Mouse (Mus musculus): ENCODE measurements at regions not wholly inside any gene's neighbourhood (a gene's known extent, or its start where the extent isn't known, plus 50 kb on each side); places are given as distances from the start of the nearest gene placed in this dataset.

GRCm38 (mm10) chr4:131329398-131329797 is 385.2 kb downstream of the Matn1 start:
- intact Hi-C loops (cut with DNase I; ENCODE audit: low total_unique reads) = no loop called here
- no peak for DNase-seq

GRCm38 (mm10) chr4:131331646-131332045 is 387.5 kb downstream of the Matn1 start:
- intact Hi-C loops (cut with DNase I; ENCODE audit: low total_unique reads) = no loop called here
- DNase-seq = no peak

- intact Hi-C loops (cut with DNase I; ENCODE audit: low total_unique reads) = no loop called here
- no peak for DNase-seq
Observed at GRCm38 (mm10) chr4:131336801-131337200, 392.6 kb downstream of the Matn1 start.

GRCm38 (mm10) chr4:131340993-131341695 is 397.0 kb downstream of the Matn1 start:
- intact Hi-C loops (cut with DNase I; ENCODE audit: low total_unique reads) = no loop called here
- no peak for DNase-seq

- intact Hi-C loops (cut with DNase I; ENCODE audit: low total_unique reads) = no loop called here
- DNase-seq = no peak
Observed at GRCm38 (mm10) chr4:131346727-131347126, 402.5 kb downstream of the Matn1 start.

- no peak for DNase-seq
- intact Hi-C loops (cut with DNase I; ENCODE audit: low total_unique reads) = no loop called here
Observed at GRCm38 (mm10) chr4:131350268-131350667, 406.1 kb downstream of the Matn1 start.

GRCm38 (mm10) chr4:131354908-131355307 is 410.7 kb downstream of the Matn1 start:
- intact Hi-C loops (cut with DNase I; ENCODE audit: low total_unique reads) = no loop called here
- DNase-seq = no peak

GRCm38 (mm10) chr4:131355526-131355991 is 411.4 kb downstream of the Matn1 start:
- DNase-seq = no peak
- intact Hi-C loops (cut with DNase I; ENCODE audit: low total_unique reads) = no loop called here

GRCm38 (mm10) chr4:131356316-131356715 is 412.1 kb downstream of the Matn1 start:
- intact Hi-C loops (cut with DNase I; ENCODE audit: low total_unique reads) = no loop called here
- no peak for DNase-seq

- intact Hi-C loops (cut with DNase I; ENCODE audit: low total_unique reads) = loop anchor here (10.0 kb wide), 1 partner anchor 108 kb away; no protein-coding TSS in a partner anchor
- DNase-seq = no peak
Observed at GRCm38 (mm10) chr4:131363030-131363429, 418.8 kb downstream of the Matn1 start.

- DNase-seq = peak; percentile 25
- intact Hi-C loops (cut with DNase I; ENCODE audit: low total_unique reads) = loop anchor here (10.0 kb wide), 1 partner anchor 110 kb away; no protein-coding TSS in a partner anchor
Observed at GRCm38 (mm10) chr4:131364671-131365252, 420.6 kb downstream of the Matn1 start.

- intact Hi-C loops (cut with DNase I; ENCODE audit: low total_unique reads) = loop anchor here (10.0 kb wide), 1 partner anchor 111 kb away; no protein-coding TSS in a partner anchor
- DNase-seq = no peak
Observed at GRCm38 (mm10) chr4:131366006-131366405, 421.8 kb downstream of the Matn1 start.

GRCm38 (mm10) chr4:131366656-131367055 is 422.5 kb downstream of the Matn1 start:
- DNase-seq = no peak
- intact Hi-C loops (cut with DNase I; ENCODE audit: low total_unique reads) = loop anchor here (10.0 kb wide), 1 partner anchor 112 kb away; no protein-coding TSS in a partner anchor

GRCm38 (mm10) chr4:131372517-131372916 is 428.3 kb downstream of the Matn1 start:
- no peak for DNase-seq
- intact Hi-C loops (cut with DNase I; ENCODE audit: low total_unique reads) = no loop called here

- intact Hi-C loops (cut with DNase I; ENCODE audit: low total_unique reads) = no loop called here
- no peak for DNase-seq
Observed at GRCm38 (mm10) chr4:131373172-131373571, 429.0 kb downstream of the Matn1 start.

GRCm38 (mm10) chr4:131374527-131375290 is 430.5 kb downstream of the Matn1 start:
- no peak for DNase-seq

GRCm38 (mm10) chr4:131381063-131381462 is 436.9 kb downstream of the Matn1 start:
- intact Hi-C loops (cut with DNase I; ENCODE audit: low total_unique reads) = no loop called here
- DNase-seq = no peak

More at GRCm38 (mm10) chr4:131374527-131375290, 430.5 kb downstream of the Matn1 start:
- intact Hi-C loops (cut with DNase I; ENCODE audit: low total_unique reads) = no loop called here

GRCm38 (mm10) chr4:131381529-131381928 is 437.3 kb downstream of the Matn1 start:
- DNase-seq = no peak
- intact Hi-C loops (cut with DNase I; ENCODE audit: low total_unique reads) = no loop called here

GRCm38 (mm10) chr4:131383862-131384261 is 439.7 kb downstream of the Matn1 start:
- no peak for DNase-seq
- intact Hi-C loops (cut with DNase I; ENCODE audit: low total_unique reads) = no loop called here

- intact Hi-C loops (cut with DNase I; ENCODE audit: low total_unique reads) = no loop called here
Observed at GRCm38 (mm10) chr4:131386961-131387360, 442.8 kb downstream of the Matn1 start.

More at GRCm38 (mm10) chr4:131386961-131387360, 442.8 kb downstream of the Matn1 start:
- no peak for DNase-seq

Data from gastrocnemius, postnatal 14 days (tissue).